Mouse (Mus musculus) adrenal gland, postnatal 14 days (tissue): Measurements from ENCODE around the gene Morf4l1. TPM values are rescaled to one million over a fixed set of nuclear protein-coding genes. Genes with fewer than 3 reads are reported as not detected.
A peak's percentile ranks its signal among the peaks of the same experiment; 100 is the strongest.

Experiments used
- DNase-seq: peaks from one replicate; pipeline ENCODE4 v3.0.0; 2021; ENCODE audit warnings: mixed read lengths
- long read RNA-seq, 2 experiments: library from polyadenylated mRNA; stranded (forward); transcript quantifications; one replicate each; pipeline ENCODE4 v2.0.0; 2021
- total RNA-seq: library from RNA; stranded (reverse); gene quantifications from 2 replicates; pipeline ENCODE4 v1.2.3, GENCODE M21; 2021

Gene Morf4l1
- 268 and 288 TPM in 2 replicates for total RNA-seq
- long read RNA-seq, experiment 1, transcript Morf4l1-202 (12 exons, 1,824 nt), result major isoform, 116 of 197 reads
- long read RNA-seq, experiment 1, transcript Morf4l1-201 (13 exons, 1,882 nt), result minor isoform, 22 of 197 reads
- long read RNA-seq, experiment 1, partial matches to known transcripts, result 48 of 197 reads
- long read RNA-seq, experiment 1, other reads (novel, unspliced or antisense), result 11 of 197 reads
- long read RNA-seq, experiment 2, transcript Morf4l1-201 (13 exons, 1,882 nt), result minor isoform, 6 of 141 reads
- long read RNA-seq, experiment 2, transcript Morf4l1-202 (12 exons, 1,824 nt), result major isoform, 93 of 141 reads
- long read RNA-seq, experiment 2, partial matches to known transcripts, result 35 of 141 reads
- long read RNA-seq, experiment 2, other reads (novel, unspliced or antisense), result 7 of 141 reads

DNA sequence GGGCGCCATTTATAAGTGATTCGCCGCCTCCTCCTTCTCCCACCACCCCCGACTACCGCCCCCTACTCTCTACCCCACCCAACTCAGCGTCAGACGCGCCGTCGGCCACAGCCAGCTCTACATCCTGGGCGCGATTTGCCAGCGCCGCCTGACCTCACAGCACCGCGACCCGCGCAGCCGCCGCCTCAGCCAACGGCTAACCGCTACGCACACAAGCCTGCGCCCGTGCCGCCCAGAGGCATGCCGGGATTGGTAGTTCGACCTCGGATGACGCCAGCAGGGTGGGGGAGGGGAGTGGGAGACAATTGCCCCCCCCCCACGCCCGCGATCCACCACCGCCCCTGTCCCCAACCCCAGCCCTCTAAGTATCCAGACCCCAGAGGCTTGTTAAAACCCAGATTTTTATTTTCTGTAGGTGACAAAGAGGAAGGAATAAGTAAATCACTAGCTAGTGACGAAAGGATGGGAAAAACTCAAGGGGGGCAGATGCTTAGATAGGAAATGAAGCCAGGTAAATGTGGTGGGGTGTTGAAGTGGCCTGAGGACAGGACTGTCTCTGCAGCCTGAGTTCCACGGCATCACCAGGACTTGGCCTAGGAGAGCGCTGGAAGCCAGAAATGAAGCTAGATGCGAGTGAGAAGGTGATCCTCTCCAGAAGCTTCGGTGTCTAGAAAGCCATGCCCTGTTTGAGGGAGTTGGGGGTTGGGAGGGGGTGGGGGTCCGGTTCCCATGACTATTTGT, at the start of gene Morf4l1:
Gene Morf4l1, minus strand, starts transcription at position 208 of the 741 bp plus-strand sequence.
- peak; percentile 99 for DNase-seq

- peak; percentile 70 for DNase-seq
These were observed 49.1 kb upstream of the Morf4l1 start for GRCm38 (mm10) chr9:90163749-90164095.

- DNase-seq, result peak; percentile 70
These were observed 48.6 kb upstream of the Morf4l1 start, which contains the start of gene Adamts7 for GRCm38 (mm10) chr9:90162926-90163748. Gene Adamts7 (plus strand): TSS chr9:90163069.

GRCm38 (mm10) chr9:90162243-90162925, 47.8 kb upstream of the Morf4l1 start:
- DNase-seq, result peak; percentile 88

GRCm38 (mm10) chr9:90146869-90147268, 32.3 kb upstream of the Morf4l1 start:
- DNase-seq, result peak; percentile 39

- DNase-seq, result peak; percentile 88
These were observed 31.2 kb upstream of the Morf4l1 start for GRCm38 (mm10) chr9:90145788-90146187.

DNA sequence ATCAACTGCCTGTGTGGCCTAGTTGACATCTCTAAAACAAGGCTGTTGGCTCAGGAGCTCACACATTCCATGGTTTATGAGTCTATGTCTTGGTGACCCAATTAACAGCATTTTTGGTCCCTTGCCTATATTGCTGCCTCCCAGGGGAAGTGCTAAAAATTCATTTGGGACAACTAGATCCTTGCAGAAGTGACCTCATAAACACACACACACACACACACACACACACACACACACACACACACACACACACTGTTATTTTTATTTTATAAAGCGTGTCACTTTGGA, 22.0 kb upstream of the Morf4l1 start:
- DNase-seq, result peak; percentile 21

- no peak for DNase-seq
These were observed 21.5 kb upstream of the Morf4l1 start for GRCm38 (mm10) chr9:90135963-90136677.

DNA sequence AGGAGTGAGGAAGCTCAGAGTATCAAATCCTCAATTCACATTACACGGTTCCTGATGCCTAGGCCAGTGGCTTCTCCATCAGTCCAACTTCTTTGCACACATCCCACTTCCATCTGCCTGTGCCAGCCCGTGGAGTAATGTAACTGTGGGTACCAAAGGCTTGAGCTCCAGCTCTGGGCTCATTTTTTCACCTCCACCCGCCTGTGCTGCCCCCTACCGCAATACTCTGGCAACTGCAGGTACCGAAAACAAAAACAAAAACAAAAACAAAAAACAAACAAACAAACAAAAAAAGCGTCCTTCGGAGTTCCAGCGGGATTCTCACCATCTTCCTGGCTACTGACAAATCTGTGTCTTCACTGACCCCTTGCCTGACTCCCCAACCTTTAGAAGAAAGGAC, 20.9 kb upstream of the Morf4l1 start:
- no peak for DNase-seq

DNA sequence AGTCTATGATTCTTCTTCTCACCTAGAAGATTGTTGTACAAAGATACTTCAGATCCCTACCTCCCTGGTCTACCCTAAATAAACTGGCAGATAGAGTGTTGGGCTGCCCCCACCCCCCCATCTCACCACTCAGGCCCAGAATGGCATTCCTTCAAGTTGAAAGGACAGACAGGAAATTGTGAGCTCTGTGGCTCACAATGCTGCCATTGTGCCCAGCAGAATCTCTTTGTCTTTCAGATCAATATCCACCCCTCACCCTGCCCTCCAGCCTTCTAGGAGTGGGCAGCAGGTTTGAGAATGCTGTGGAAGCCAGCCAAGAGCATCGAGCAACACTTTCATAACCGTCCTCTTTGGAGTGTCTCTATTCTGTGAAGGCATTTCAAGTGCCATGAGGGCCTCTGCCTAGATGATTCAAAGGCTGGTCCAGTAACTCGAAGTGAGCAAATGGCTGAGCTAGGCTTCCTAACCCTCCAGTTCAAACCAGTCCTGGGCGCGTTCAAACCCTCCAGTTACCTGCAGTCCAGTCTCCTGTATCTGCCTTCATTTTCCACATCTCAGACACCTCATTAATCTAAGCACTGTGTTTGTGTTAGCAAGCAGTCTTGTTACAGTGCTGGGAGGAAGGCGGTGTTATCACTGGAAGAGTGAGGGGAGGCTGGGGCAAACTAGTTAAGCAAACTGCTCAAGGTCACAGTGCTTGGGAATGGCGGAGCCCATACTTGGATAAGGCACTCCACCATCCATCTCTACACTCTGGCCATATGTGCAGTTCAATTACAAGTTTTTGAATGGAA, 19.2 kb upstream of the Morf4l1 start:
- no peak for DNase-seq

- no peak for DNase-seq
These were observed 14.1 kb upstream of the Morf4l1 start for GRCm38 (mm10) chr9:90128636-90129201.

- DNase-seq, result no peak
These were observed 12.6 kb upstream of the Morf4l1 start for GRCm38 (mm10) chr9:90127146-90127545.

GRCm38 (mm10) chr9:90126260-90127010, 11.9 kb upstream of the Morf4l1 start:
- DNase-seq, result peak; percentile 84

- DNase-seq, result no peak
These were observed 11.0 kb upstream of the Morf4l1 start for GRCm38 (mm10) chr9:90125416-90126099.

DNA sequence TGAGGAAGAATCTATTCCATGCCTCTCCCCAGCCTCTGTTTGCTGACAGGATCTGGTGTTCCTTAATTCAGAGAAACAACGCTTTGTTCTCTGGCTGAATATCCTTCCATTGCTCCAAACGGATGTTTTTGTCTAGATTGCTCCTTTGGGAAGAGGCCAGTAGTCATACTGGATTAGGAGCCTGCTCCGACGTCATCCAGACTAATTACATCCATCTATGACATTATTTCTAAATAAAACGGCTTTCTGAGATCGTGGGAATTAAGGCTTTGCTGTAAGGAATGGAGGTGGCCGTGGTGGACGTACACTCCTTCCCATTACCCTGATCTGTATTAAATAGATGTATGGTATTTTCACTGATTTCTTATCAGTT, 10.3 kb upstream of the Morf4l1 start:
- no peak for DNase-seq

DNA sequence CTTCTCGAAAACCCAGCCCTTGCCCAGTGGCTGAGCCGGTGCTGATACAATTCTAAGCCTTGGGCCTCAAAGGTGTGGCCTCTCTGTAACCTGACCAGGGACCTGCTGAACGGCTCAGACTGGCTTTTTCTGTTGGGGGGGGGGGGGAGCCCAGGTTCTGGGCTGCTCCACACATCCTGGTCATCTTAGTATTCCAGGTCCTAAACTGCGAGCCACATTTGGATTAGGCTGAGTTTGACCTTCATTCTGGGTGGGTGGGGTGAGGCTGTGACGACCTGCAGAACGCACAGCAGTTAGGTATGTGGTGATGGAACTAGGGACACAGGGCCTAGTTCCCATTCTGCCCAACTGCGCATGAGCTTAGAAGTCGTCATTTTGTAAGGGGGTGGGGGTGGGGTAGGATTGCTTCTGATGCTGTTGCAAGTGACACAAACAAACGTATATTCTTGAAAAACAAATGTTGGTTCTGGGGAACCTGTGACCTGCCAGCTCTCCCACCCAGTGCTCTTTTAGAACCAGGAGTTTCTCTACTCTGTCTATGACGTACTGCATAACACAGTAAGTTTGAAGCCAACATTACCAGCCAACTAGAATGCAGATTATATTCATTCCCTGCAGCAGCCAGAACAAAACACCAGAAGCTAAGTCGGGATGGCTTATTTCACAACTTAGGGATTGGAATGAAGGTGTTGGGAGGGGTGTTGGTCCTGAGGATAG, 9.7 kb upstream of the Morf4l1 start:
- no peak for DNase-seq

- DNase-seq, result no peak
These were observed 7.7 kb upstream of the Morf4l1 start for GRCm38 (mm10) chr9:90122246-90122740.

GRCm38 (mm10) chr9:90117234-90117633, 2.7 kb upstream of the Morf4l1 start:
- no peak for DNase-seq
